Mouse (Mus musculus) heart, embryonic 16.5 days (tissue): Measurements from ENCODE around the gene Rbfox1. TPM values are rescaled to one million over a fixed set of nuclear protein-coding genes. Genes with fewer than 3 reads are reported as not detected.

Experiments
- ATAC-seq: fragments of 200-750 bp; cut with Nextera tagmentation; replicated peaks from 2 replicates; pipeline ENCODE4 v1.8.0; 2017; ENCODE audit warnings: moderate number of reproducible peaks; ENCODE audit not compliant: insufficient read depth, low FRiP score; ENCODE audit errors: extremely low read depth
- H3K27ac ChIP-seq: fragments of 300-500 bp; sonication (generic); 2 replicates; pipeline ENCODE4 v1.5.1; 2014; ENCODE audit warnings: mild to moderate bottlenecking, low read length, control low read depth, moderate library complexity
- H3K27me3 ChIP-seq: fragments of 300-500 bp; sonication (generic); 2 replicates; pipeline ENCODE4 v1.6.1; 2014; ENCODE audit warnings: low read length, mixed read lengths; ENCODE audit not compliant: control insufficient read depth, insufficient read depth
- H3K36me3 ChIP-seq: fragments of 300-500 bp; sonication (generic); 2 replicates; pipeline ENCODE4 v1.6.1; 2014; ENCODE audit not compliant: control insufficient read depth, insufficient read depth
- H3K4me1 ChIP-seq: fragments of 300-500 bp; sonication (generic); 2 replicates; pipeline ENCODE4 v1.6.1; 2014; ENCODE audit warnings: low read length, mixed read lengths; ENCODE audit not compliant: control insufficient read depth, insufficient read depth
- H3K4me2 ChIP-seq: fragments of 300-500 bp; sonication (generic); 2 replicates; pipeline ENCODE4 v1.6.1; 2014; ENCODE audit warnings: low read depth, mild to moderate bottlenecking, control low read depth, low read length
- H3K4me3 ChIP-seq: fragments of 300-500 bp; sonication (generic); 2 replicates; pipeline ENCODE4 v1.5.1; 2014; ENCODE audit warnings: mild to moderate bottlenecking, control low read depth, low read length
- H3K9ac ChIP-seq: fragments of 300-500 bp; sonication (generic); 2 replicates; pipeline ENCODE4 v1.6.1; 2014; ENCODE audit warnings: low read length, control low read depth
- H3K9me3 ChIP-seq: fragments of 300-500 bp; sonication (generic); replicated peaks from 2 replicates; pipeline ENCODE4 v1.6.1; 2016; ENCODE audit warnings: low read length; ENCODE audit not compliant: control insufficient read depth
- WGBS: fragments of 180-500 bp; shearing (Covaris S2); extraction: QIAGEN DNeasy Blood & Tissue Kit; methylation state at CpG from one replicate; pipeline ENCODE4 v1.1.7; 2014; 5-methylcytosine and 5-hydroxymethylcytosine counted together
- polyA plus RNA-seq: library from polyadenylated mRNA; unstranded; fragments of >200 nt; fragmentation: Nextera tagmentation; extraction: Ambion mirVana; gene quantifications from 2 replicates; pipeline ENCODE4 v1.2.1, GENCODE M21; 2015

The Rbfox1 gene
- polyA plus RNA-seq, 1 experiment from 2014 or later, result 5.9 TPM

DNA sequence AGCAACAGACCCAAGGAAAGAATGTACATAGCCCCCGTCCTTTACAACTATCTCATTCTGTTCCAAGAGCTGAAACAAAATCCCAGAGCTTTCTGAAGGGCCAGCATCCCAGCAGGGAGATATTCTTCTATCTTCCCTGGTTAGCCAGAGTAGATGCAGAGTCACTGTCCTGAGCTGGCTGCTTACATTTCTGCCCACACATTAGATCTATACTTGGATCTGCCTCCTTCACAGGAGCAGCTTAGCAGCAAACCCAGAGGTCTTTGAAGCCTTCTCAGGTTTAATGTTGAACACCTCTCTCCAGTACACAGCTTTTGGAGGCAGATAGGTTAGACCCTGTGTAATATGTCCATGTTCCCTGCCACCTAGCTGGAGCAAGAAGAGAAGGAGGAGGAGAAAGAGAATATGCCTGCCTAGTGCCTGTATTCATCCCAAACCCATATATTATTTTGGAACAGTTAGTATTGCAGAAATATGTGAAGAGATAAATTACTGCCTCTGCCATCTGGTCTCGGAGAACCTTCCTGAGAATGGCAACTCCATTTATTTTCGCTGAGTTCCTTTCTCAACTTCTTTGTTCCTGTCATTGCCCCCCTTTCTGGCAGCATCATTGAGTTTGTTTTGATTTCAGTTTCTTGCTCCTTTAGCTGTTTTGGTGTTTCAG, 640.5 kb downstream of the Rbfox1 start:
- Histone ChIP-seq H3K9me3 (no peaks in the 10 kb centered on the region), H3K27me3 (no peaks in the 10 kb centered on the region), H3K27ac (no peak overlapping the region), H3K4me3 (no peak overlapping the region), H3K4me2 (no peak overlapping the region), H3K4me1 (no peaks in the 10 kb centered on the region), H3K9ac (no peak overlapping the region), H3K36me3 (no peaks in the 10 kb centered on the region)
- ATAC-seq, result no peak
- WGBS, result 56% methylated on average over 3 of the region's 3 CpGs

DNA sequence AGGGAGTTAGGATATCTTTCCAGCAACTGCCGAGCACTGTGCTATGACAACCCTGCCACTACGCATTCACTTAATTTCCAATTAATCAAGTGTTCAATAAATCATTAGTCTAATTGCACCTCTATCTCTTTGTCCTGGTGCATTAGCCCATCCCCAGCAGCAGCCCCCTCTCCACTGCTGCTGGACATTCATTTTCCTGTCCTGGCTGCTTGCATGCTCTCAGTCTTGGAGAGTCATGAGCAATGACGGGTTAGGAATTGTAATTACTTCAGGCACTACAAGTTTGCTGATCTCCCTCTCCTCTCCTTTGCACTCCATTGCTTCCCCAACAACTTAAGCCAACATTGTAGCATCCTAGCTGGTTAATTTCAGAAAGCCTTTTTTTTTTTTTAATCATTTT, 646.3 kb downstream of the Rbfox1 start:
- WGBS, result 81% methylated on average over 3 of the region's 3 CpGs
- ATAC-seq, result no peak
- H3K9me3 ChIP-seq, result no peaks in the 10 kb centered on the region

DNA sequence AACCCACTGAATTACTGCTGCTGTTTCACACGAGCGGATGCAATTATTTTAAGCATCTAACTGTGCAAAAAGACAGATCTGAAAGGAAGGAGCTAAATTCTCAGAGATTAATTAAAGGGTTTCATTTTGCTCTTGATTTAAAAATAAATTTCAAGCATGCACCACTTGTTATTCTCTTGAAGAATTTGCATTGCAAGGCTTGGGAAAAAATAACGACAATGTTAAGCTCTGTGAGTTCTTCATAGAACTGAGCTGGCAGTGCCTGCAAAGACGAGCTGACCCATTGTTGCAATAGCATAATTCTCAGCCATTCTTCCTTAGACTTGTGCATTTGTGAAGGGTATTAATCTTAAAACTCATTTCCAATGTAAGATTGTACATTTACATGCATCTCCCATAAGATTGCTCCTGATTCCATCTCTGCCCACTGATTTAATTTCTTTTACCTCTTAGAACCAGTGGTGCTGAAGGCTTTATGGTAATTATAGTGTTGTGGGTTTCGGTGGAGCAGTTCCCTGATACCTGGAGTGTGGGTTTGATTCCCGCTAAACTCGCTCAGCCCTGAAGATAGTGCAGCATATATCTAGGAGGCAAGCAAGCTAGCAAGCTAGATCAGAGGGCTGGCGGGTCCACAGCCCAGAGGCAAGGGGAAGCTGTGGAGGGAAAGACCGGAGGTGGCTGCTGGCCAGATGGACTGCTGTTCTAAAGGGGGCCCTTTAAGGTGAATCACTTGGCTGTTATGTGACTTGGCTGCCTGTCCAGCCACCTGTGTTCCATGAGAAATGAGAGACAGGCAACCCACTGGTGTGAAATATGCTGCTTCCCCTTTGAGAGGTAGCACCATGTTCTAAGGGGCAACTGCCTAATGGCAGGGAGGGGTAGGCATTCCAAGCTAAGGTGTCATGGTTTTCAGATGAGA, 647.2 kb downstream of the Rbfox1 start:
- H3K4me1 ChIP-seq, result no peaks in the 10 kb centered on the region
- WGBS, result 70% methylated on average over 9 of the region's 9 CpGs
- no peak overlapping the region for H3K27ac ChIP-seq
- H3K9ac ChIP-seq, result no peak overlapping the region
- H3K36me3 ChIP-seq, result no peaks in the 10 kb centered on the region
- no peaks in the 10 kb centered on the region for H3K27me3 ChIP-seq
- no peak overlapping the region for H3K4me2 ChIP-seq
- ATAC-seq, result no peak
- no peaks in the 10 kb centered on the region for H3K9me3 ChIP-seq
- H3K4me3 ChIP-seq, result no peak overlapping the region

More for the DNA sequence above, 646.3 kb downstream of the Rbfox1 start:
- no peak overlapping the region for H3K27ac ChIP-seq
- no peaks in the 10 kb centered on the region for H3K27me3 ChIP-seq
- H3K4me3 ChIP-seq, result no peak overlapping the region
- H3K36me3 ChIP-seq, result no peaks in the 10 kb centered on the region
- no peaks in the 10 kb centered on the region for H3K4me1 ChIP-seq
- H3K4me2 ChIP-seq, result no peak overlapping the region
- H3K9ac ChIP-seq, result no peak overlapping the region

DNA sequence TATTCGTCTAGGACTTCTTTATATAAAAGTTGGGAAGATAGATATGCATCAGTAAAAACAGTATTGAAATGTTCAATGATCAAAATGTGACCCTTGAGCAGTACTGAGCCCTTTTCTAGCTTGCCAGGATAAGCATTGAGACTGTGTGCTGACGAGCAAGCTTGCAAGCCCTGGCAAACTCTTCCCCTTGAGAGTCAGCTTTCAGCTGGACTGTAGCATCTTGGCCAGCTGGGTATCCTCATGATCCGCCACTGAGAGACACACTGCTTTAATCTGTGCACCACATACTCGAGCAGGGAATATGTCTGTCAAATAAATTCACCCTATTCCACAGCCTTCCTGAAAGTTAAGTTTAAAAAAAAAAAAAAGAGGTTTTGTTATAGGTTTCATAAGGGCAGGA, 670.6 kb downstream of the Rbfox1 start:
- Histone ChIP-seq H3K4me2 (no peak overlapping the region), H3K4me3 (no peak overlapping the region), H3K36me3 (no peaks in the 10 kb centered on the region), H3K9me3 (no peaks in the 10 kb centered on the region), H3K4me1 (no peaks in the 10 kb centered on the region), H3K27ac (no peak overlapping the region), H3K27me3 (no peaks in the 10 kb centered on the region), H3K9ac (no peak overlapping the region)
- no peak for ATAC-seq
- 33% methylated on average over 4 of the region's 4 CpGs for WGBS

DNA sequence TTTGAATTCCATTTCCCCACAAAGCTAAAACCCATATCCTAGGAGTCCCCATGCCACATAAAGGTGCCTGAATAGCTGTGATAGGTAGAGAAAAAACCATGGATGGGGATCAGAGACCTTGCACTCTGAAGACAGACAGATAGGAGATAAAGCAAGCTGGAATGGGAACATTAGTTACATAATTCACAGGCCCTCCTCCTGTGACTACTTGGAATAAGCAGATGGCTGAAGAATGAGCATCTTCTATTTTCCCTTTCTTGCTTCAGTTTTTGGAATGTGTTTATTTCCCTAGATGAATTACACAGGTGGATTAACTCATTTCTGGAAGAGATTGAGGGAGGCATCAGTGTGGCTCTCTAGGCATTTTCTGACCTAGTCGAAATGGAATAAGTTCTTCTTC, 672.6 kb downstream of the Rbfox1 start:
- Histone ChIP-seq H3K27ac (no peak overlapping the region), H3K9ac (no peak overlapping the region), H3K4me2 (no peak overlapping the region), H3K4me3 (no peak overlapping the region), H3K27me3 (no peaks in the 10 kb centered on the region), H3K9me3 (no peaks in the 10 kb centered on the region), H3K4me1 (no peaks in the 10 kb centered on the region), H3K36me3 (no peaks in the 10 kb centered on the region)
- 62% methylated on average over 1 of the region's 1 CpGs for WGBS
- no peak for ATAC-seq

DNA sequence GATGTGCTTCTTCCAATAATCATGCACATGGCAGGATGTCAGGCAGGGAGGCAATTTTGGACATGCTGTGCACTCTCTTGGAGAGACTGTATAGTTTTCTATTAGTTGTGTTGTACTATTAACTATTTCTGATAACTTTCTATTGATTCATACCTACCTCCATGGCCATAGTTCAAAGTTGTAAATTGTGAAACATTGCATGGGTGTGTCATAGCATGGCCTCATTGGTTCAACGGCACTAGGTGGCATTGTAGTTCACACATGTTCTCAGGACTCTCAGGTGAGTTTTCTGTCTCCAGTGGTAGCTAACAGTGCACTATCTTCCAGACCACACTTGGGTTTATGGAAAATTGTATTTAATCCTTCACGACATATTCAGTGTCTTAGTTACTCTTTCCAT, 699.5 kb downstream of the Rbfox1 start:
- 89% methylated on average over 2 of the region's 2 CpGs for WGBS
- Histone ChIP-seq H3K9ac (no peak overlapping the region), H3K9me3 (no peaks in the 10 kb centered on the region), H3K36me3 (no peaks in the 10 kb centered on the region), H3K27ac (no peak overlapping the region), H3K27me3 (no peaks in the 10 kb centered on the region), H3K4me2 (no peak overlapping the region), H3K4me1 (no peaks in the 10 kb centered on the region), H3K4me3 (no peak overlapping the region)
- ATAC-seq, result no peak

DNA sequence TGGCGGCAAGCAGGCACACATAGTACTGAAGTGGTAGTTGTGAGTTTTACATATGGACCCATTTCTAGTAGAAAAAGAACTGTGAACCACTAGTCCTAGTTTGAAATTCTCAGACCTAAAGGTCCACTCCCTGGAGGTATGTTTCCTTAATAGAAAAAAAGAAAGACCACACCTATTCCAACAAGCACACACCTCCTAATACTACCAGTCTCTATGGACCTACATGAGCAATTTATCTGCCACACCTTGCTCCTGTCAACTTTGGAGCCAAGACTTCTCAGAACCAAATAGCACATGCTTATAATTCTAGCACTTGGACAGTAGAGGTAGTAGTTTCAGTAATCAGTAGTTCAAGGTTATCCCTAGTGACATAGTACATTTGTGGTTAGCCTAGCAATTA, 700.0 kb downstream of the Rbfox1 start:
- WGBS, result 82% methylated on average over 1 of the region's 1 CpGs
- Histone ChIP-seq H3K9ac (no peak overlapping the region), H3K9me3 (no peaks in the 10 kb centered on the region), H3K36me3 (no peaks in the 10 kb centered on the region), H3K4me1 (no peaks in the 10 kb centered on the region), H3K4me2 (no peak overlapping the region), H3K27me3 (no peaks in the 10 kb centered on the region), H3K27ac (no peak overlapping the region), H3K4me3 (no peak overlapping the region)
- ATAC-seq, result no peak

DNA sequence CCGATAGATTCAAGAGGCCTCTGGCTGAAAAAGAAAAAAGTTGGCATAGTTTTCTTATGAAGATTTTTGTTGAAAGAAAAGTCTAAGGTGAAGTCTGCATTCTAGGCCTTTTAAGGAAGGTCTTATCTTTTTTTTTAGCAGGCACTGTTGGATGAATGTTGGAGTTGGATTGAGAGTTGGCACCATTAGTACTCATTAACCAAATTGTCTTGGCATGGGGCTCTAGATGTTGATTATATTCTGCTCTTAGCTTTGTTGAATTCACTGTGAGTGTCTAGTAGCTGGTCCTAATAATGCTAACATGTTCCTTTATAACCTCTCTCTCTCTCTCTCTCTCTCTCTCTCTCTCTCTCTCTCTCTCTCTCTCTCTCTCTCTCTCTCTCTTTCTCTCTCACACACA, 731.4 kb downstream of the Rbfox1 start:
- no peaks in the 10 kb centered on the region for H3K9me3 ChIP-seq
- 86% methylated on average over 1 of the region's 1 CpGs for WGBS
- H3K36me3 ChIP-seq, result no peaks in the 10 kb centered on the region
- no peak overlapping the region for H3K27ac ChIP-seq
- H3K4me3 ChIP-seq, result no peak overlapping the region
- no peaks in the 10 kb centered on the region for H3K27me3 ChIP-seq
- ATAC-seq, result no peak
- H3K4me1 ChIP-seq, result no peaks in the 10 kb centered on the region
- H3K9ac ChIP-seq, result no peak overlapping the region
- no peak overlapping the region for H3K4me2 ChIP-seq

DNA sequence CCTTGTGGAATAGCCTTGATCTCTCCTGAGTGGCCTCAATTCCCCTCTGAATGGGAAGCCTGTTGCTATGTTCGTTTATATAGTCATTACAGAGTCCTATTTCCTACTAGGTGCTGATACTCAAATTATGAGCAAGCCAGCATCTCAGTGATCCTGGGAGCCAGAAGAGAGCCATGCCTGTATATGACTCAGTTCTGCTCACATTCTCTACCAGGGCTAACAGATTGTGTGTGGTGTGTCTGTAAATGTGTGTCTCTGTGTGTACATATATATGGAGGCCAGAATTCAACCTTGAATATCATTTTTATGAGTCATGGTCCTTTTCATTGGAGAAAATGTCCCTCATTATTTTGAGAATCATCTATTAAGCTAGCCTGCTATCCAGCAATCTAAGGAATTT, 755.2 kb downstream of the Rbfox1 start:
- no peak overlapping the region for H3K4me3 ChIP-seq
- H3K4me2 ChIP-seq, result no peak overlapping the region
- no peak for ATAC-seq
- 45% methylated on average over 1 of the region's 1 CpGs for WGBS
- H3K9me3 ChIP-seq, result no peaks in the 10 kb centered on the region
- H3K4me1 ChIP-seq, result no peaks in the 10 kb centered on the region
- H3K9ac ChIP-seq, result no peak overlapping the region
- H3K27ac ChIP-seq, result no peak overlapping the region
- H3K27me3 ChIP-seq, result no peaks in the 10 kb centered on the region
- no peaks in the 10 kb centered on the region for H3K36me3 ChIP-seq
